Mouse (Mus musculus): Measurements from ENCODE around the gene Larp1. TPM values are rescaled to one million over a fixed set of nuclear protein-coding genes. Genes with fewer than 3 reads are reported as not detected.

Gene Larp1
- polyA plus RNA-seq, 1 experiment from 2014 or later, result 21.8 TPM

DNA sequence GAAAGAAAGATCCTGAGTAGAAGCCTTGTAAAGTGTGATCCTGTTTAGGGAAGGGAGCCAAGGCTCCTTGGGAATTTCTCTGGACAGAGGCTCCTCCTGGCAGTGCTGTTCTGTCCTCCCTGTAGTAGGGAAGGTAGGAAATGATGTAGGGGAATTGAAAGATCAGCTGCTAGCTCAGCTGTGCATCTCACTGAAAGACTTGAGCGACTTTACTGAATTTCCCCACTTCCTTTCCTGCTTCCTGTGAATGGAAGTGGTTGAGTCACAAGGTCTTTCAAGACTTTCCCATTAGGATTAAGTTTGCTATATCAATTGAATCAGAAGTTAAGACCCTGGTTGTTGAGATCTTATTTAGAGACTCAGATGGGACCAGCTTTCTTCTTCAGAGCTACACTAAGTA lies 12.2 kb downstream of the Larp1 start:
- Histone ChIP-seq H3K36me3 (no peaks in the 10 kb centered on the region), H3K4me3 (peak overlapping the region; percentile 40; the same call in 1 of the 2 replicates), H3K4me1 (peaks cover 81% of the 10 kb centered on the region), H3K9me3 (no peaks in the 10 kb centered on the region), H3K27ac (peak overlapping the region; percentile 65; the same call in 1 of the 2 replicates), H3K27me3 (ENCODE audit: insufficient read depth, poor library complexity, severe bottlenecking) (no peaks in the 10 kb centered on the region)
- DNase-seq (ENCODE audit: low spot score), result no peak
- WGBS, result 43% methylated on average over 1 of the region's 1 CpGs

DNA sequence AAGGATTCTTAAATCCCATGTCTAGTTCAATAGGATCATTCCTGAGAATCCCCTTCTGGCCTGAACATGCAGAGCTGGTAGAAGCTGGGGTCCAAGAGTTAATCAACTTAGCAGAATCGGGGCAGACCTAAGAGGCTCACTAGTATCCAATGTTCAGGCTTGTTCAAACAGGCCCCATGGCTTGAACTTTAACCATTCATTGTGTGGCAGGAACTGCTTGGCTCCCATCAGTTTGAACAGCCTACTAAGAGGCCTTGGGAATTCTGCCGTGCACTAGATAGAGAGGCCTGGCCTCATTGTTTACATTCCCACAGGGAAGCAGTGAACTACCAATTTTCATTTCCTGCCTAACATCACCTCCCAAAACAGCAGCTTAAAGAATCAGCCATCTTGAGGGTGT lies 12.8 kb downstream of the Larp1 start:
- H3K36me3 ChIP-seq, result no peaks in the 10 kb centered on the region
- H3K27me3 ChIP-seq (ENCODE audit: insufficient read depth, poor library complexity, severe bottlenecking), result no peaks in the 10 kb centered on the region
- no peaks in the 10 kb centered on the region for H3K9me3 ChIP-seq
- DNase-seq (ENCODE audit: low spot score), result no peak
- peaks cover 78% of the 10 kb centered on the region for H3K4me1 ChIP-seq
- peak overlapping the region; percentile 65 for H3K27ac ChIP-seq
- H3K4me3 ChIP-seq, result peak overlapping the region; percentile 40; the same call in 1 of the 2 replicates
- 27% methylated on average over 2 of the region's 2 CpGs for WGBS

DNA sequence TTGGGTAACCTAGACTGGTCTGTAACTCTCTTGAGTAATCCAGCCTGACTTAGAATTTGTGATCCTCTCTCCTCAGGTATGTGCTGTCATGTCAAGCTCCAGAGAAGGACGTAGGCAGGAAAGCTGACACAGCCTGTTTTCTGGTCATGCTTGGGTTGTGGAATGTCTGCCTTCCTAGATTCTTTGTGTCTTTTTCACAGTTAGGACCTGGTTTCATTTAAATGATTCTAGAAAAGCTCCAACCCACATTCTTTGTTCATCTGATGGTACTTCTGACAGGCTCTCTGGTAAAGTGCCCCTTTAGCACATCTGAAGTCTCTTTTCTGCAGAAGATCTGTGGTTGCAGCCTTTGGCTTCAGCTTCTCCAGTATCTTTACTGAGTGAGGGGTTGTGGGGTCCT lies 15.4 kb downstream of the Larp1 start:
- H3K27me3 ChIP-seq (ENCODE audit: insufficient read depth, poor library complexity, severe bottlenecking), result no peaks in the 10 kb centered on the region
- peaks cover 58% of the 10 kb centered on the region for H3K4me1 ChIP-seq
- no peak overlapping the region for H3K4me3 ChIP-seq
- no peak for DNase-seq (ENCODE audit: low spot score)
- 0 out of 2 replicates have a peak, but pooled peaks cover 3% of the 10 kb centered on the region for H3K36me3 ChIP-seq
- 63% methylated on average over 1 of the region's 1 CpGs for whole genome bisulfite sequencing
- H3K27ac ChIP-seq, result peak overlapping the region; percentile 10; the same call in 1 of the 2 replicates
- no peaks in the 10 kb centered on the region for H3K9me3 ChIP-seq

DNA sequence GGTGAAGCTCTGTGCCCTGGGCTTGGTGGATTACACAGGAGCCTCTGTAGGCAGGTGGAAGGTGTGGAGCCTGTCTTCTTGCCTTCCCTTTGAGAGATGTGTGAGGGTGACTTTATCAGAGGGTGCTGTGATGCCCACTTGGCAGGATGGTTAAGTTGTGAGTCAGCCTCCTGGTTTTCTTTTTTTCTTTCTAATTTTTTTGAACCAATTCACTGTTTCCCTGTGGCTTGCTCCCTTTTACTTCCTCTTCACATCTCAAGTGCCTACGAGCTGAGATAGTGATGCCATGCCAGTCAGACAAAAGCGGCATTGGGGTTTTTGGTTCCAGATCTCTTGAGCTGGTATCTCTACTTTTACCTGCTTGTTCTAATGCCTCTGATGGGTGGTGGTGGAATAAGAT lies 15.8 kb downstream of the Larp1 start:
- H3K4me1 ChIP-seq, result peaks cover 54% of the 10 kb centered on the region
- 54% methylated on average over 2 of the region's 2 CpGs for WGBS
- no peak for DNase-seq (ENCODE audit: low spot score)
- H3K27me3 ChIP-seq (ENCODE audit: insufficient read depth, poor library complexity, severe bottlenecking), result no peaks in the 10 kb centered on the region
- H3K27ac ChIP-seq, result 0 out of 2 replicates have a peak overlapping the region, but pooled peaks have one; percentile 10
- no peak overlapping the region for H3K4me3 ChIP-seq
- H3K9me3 ChIP-seq, result no peaks in the 10 kb centered on the region
- H3K36me3 ChIP-seq, result 0 out of 2 replicates have a peak, but pooled peaks cover 3% of the 10 kb centered on the region

DNA sequence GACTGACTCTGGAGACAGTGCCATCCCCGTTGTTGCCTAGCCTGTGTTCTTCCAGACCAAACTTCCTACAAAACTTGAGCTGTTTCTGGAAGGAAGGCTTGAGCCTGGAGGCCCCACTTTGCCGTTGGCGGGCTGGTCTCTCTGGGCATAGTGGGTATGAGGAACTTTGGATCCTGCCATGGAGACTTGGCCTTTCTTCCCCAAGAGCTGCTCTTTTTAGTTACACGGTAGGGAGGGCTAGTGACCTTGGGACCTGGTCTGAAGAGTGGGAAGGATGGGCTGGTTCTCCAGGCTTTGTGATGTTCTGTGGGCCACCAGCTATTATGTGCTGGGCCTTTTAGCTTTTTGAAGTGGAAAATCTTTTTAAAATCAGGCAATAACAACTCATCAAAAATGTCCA lies 17.0 kb downstream of the Larp1 start:
- Histone ChIP-seq H3K4me3 (no peak overlapping the region), H3K9me3 (no peaks in the 10 kb centered on the region), H3K4me1 (peaks cover 51% of the 10 kb centered on the region), H3K36me3 (0 out of 2 replicates have a peak, but pooled peaks cover 3% of the 10 kb centered on the region), H3K27ac (no peak overlapping the region), H3K27me3 (ENCODE audit: insufficient read depth, poor library complexity, severe bottlenecking) (no peaks in the 10 kb centered on the region)
- no peak for DNase-seq (ENCODE audit: low spot score)
- WGBS, result 78% methylated on average over 4 of the region's 4 CpGs

DNA sequence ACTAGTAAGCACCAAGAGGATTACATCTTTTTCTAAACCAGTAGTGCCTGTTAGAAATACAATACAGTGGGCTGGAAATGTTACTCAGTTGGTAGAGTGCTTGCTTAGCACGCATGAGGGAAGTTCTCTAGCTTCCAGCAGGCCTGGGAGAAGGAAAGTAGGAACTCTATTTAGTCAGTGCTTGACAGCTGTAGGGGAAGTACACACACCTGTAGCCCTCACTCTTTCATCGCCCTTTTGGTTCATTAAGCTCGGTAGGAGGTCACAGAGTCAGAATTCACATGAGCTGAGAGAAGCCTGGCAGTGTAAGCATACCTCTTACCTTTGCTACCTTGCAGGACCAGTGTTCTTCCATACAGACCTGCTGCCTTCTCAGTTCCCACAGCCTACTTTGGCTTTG lies 17.5 kb downstream of the Larp1 start:
- WGBS, result 67% methylated on average over 3 of the region's 3 CpGs
- no peak for DNase-seq (ENCODE audit: low spot score)

DNA sequence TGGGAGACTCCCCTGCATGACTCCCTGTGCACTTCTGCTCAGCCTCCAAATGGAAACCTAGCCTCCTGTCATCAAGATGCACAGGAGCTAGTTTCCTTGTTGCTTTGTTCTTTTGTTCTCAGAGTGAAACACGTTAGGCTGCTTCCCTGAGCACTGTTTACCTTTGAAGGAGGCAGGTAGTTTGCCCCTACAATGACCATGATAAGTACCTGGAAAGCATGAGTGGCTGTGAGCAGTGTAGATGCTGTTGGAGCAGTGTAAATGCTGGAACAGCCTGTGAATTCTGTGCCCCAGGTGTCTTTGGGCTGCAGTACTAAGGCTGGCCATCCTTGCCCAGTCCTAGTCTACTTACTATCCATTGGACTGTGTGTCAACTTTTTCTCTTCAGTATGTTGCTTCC lies 18.0 kb downstream of the Larp1 start:
- WGBS, result 67% methylated on average over 1 of the region's 1 CpGs
- no peak overlapping the region for H3K27ac ChIP-seq
- 0 out of 2 replicates have a peak, but pooled peaks cover 3% of the 10 kb centered on the region for H3K36me3 ChIP-seq
- no peaks in the 10 kb centered on the region for H3K27me3 ChIP-seq (ENCODE audit: insufficient read depth, poor library complexity, severe bottlenecking)
- DNase-seq (ENCODE audit: low spot score), result no peak
- H3K4me3 ChIP-seq, result no peak overlapping the region
- H3K9me3 ChIP-seq, result no peaks in the 10 kb centered on the region
- H3K4me1 ChIP-seq, result peaks cover 51% of the 10 kb centered on the region

More for the DNA sequence above, 17.5 kb downstream of the Larp1 start:
- Histone ChIP-seq H3K27me3 (ENCODE audit: insufficient read depth, poor library complexity, severe bottlenecking) (no peaks in the 10 kb centered on the region), H3K4me3 (no peak overlapping the region), H3K4me1 (peaks cover 51% of the 10 kb centered on the region), H3K36me3 (0 out of 2 replicates have a peak, but pooled peaks cover 3% of the 10 kb centered on the region), H3K9me3 (no peaks in the 10 kb centered on the region), H3K27ac (no peak overlapping the region)

DNA sequence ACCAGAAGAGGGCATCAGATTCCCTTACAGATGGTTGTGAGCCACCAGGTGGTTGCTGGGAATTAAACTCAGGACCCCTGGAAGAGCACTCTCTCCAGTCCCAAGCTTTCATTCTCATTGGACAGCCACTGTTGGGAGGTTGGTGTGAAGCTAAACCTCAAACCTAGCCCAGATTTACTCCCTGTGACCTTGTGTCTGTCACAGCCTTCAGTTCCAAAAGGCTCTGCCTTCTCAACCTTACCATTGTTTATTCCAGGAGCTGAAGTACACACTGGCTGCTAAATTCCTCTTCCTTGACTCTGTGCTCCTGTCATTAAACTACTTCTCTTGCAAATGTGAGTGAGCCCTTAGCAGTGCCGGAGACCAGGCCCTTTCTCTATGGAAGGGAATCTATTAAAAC lies 20.1 kb downstream of the Larp1 start:
- DNase-seq (ENCODE audit: low spot score), result no peak
- Histone ChIP-seq H3K27me3 (ENCODE audit: insufficient read depth, poor library complexity, severe bottlenecking) (no peaks in the 10 kb centered on the region), H3K27ac (no peak overlapping the region), H3K9me3 (no peaks in the 10 kb centered on the region), H3K4me1 (peaks cover 65% of the 10 kb centered on the region), H3K4me3 (no peak overlapping the region), H3K36me3 (0 out of 2 replicates have a peak, but pooled peaks cover 3% of the 10 kb centered on the region)
- 81% methylated on average over 1 of the region's 1 CpGs for WGBS

DNA sequence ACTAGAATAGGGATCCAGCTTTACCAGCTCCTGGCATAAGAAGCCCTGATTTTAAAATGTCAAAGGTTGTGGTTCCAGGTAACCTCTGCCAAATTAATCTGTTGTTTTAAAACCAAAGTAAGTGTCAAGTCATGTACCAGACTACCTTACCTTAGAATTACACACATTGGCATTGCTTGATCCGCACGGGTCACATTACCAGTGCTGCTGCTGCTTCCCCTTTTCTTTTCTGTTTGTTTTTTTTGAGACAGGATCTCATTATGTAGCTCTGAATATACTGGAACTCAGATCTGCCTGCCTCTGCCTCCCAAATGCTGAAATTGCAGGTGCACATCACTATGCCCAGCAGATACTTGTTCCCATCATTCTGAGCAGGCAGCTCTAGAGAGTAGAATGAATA lies 21.0 kb downstream of the Larp1 start:
- 78% methylated on average over 2 of the region's 2 CpGs for WGBS
- Histone ChIP-seq H3K4me3 (no peak overlapping the region), H3K4me1 (peaks cover 65% of the 10 kb centered on the region), H3K36me3 (0 out of 2 replicates have a peak, but pooled peaks cover 3% of the 10 kb centered on the region), H3K9me3 (no peaks in the 10 kb centered on the region), H3K27me3 (ENCODE audit: insufficient read depth, poor library complexity, severe bottlenecking) (no peaks in the 10 kb centered on the region), H3K27ac (no peak overlapping the region)
- no peak for DNase-seq (ENCODE audit: low spot score)

DNA sequence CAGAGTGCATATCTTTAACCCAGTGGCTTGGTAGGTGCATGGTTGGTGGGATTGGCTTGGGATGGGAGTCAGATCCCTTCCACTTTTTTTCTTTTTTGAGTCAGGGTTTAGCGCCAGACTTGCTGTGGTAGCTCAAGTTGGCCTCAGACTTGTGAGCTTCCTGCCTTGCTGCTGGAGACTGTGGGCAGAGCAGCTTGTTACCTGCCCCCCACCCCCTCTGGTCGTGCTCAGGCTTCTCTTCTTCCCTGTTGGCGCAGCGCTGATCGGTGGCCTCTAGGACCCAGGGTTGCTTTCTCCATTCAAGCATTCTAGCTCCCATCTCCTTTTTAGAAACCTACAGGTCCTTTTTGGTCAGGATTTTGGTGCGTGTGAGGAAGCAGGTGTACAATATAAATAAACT lies 22.3 kb downstream of the Larp1 start:
- H3K4me1 ChIP-seq, result peaks cover 55% of the 10 kb centered on the region
- WGBS, result 75% methylated on average over 6 of the region's 6 CpGs

DNA sequence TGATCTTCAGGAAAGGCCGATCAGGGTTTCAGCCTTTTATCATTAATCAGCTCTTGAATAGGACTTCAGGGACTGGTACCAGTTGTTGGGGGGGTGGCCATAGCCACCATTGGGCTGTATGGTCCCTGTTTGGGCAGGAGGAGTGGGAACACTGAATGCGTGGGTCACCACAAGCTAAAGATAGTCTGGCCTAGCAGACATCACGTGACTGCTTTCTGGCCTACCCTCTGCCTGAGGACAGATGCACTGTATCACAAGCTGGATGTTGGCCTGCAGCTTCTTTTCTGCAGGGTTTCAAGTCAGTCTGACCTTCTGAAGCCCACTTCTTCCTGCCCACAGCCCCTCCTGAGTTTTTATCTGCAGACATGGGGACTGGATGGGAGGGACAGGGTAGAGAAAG lies 24.8 kb downstream of the Larp1 start:
- WGBS, result 40% methylated on average over 3 of the region's 3 CpGs
- H3K4me1 ChIP-seq, result peaks cover 54% of the 10 kb centered on the region
- H3K4me3 ChIP-seq, result no peak overlapping the region
- H3K36me3 ChIP-seq, result no peaks in the 10 kb centered on the region
- H3K27me3 ChIP-seq (ENCODE audit: insufficient read depth, poor library complexity, severe bottlenecking), result no peaks in the 10 kb centered on the region
- no peak for DNase-seq (ENCODE audit: low spot score)
- peak overlapping the region; percentile 65 for H3K27ac ChIP-seq
- H3K9me3 ChIP-seq, result no peaks in the 10 kb centered on the region

More for the DNA sequence above, 22.3 kb downstream of the Larp1 start:
- 0 out of 2 replicates have a peak, but pooled peaks cover 3% of the 10 kb centered on the region for H3K36me3 ChIP-seq
- H3K27ac ChIP-seq, result no peak overlapping the region
- no peaks in the 10 kb centered on the region for H3K27me3 ChIP-seq (ENCODE audit: insufficient read depth, poor library complexity, severe bottlenecking)
- DNase-seq (ENCODE audit: low spot score), result no peak
- no peaks in the 10 kb centered on the region for H3K9me3 ChIP-seq
- no peak overlapping the region for H3K4me3 ChIP-seq

DNA sequence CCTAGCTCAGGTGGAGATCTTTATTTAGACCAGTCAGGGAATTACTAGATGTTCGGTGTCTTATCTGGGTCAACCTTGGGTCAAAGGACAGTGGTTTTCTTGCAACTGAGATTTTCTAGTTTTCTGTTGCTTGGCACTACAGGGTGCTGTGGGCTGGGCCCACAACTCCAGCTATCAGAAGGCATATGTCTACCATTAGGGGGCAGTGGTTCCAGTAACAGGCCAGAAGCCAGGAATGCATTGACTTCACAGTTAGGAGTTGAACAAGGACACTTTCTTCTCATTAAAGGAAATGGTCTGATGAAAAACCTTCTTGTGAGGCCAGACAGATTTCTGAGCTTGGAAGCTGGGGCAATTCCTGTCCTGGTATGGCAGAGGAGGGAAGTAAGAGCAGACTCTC lies 30.2 kb downstream of the Larp1 start:
- Histone ChIP-seq H3K27ac (no peak overlapping the region), H3K4me3 (no peak overlapping the region), H3K36me3 (peaks cover 26% of the 10 kb centered on the region), H3K4me1 (peaks cover 22% of the 10 kb centered on the region), H3K9me3 (no peaks in the 10 kb centered on the region), H3K27me3 (ENCODE audit: insufficient read depth, poor library complexity, severe bottlenecking) (no peaks in the 10 kb centered on the region)
- no peak for DNase-seq (ENCODE audit: low spot score)
- WGBS, result 57% methylated on average over 1 of the region's 1 CpGs

DNA sequence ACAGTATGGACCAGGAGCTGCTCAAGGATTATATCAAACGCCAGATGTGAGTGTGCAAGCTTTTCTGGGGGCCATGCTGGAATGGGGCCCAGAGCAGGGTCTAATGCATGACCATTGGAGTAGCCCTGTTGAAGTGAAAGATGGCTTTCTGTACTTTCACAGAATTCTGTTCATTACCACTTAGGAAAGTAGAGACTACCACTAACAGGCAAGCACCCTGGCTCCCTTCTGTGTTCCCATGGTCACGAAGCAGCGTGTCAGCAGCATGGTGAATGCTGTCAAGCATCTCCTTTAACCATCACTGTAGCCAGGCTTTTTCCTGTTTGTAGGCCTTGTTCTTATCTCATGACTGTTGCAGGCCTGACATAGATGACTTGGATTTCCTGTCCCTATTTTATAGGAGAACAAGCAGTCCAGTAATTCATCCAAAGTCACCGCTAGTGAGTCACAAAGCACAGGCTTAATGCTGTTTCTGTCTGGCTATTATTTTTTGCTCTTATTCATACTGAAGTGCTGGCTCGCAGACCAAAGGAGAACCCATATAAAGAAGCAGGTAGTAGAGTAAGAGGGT lies 34.1 kb downstream of the Larp1 start:
- Histone ChIP-seq H3K27ac (no peak overlapping the region), H3K27me3 (ENCODE audit: insufficient read depth, poor library complexity, severe bottlenecking) (no peaks in the 10 kb centered on the region), H3K9me3 (no peaks in the 10 kb centered on the region), H3K4me1 (peaks cover 7% of the 10 kb centered on the region; the same call in 1 of the 2 replicates), H3K4me3 (no peak overlapping the region), H3K36me3 (peaks cover 47% of the 10 kb centered on the region)
- DNase-seq (ENCODE audit: low spot score), result no peak
- WGBS, result 78% methylated on average over 5 of the region's 5 CpGs

DNA sequence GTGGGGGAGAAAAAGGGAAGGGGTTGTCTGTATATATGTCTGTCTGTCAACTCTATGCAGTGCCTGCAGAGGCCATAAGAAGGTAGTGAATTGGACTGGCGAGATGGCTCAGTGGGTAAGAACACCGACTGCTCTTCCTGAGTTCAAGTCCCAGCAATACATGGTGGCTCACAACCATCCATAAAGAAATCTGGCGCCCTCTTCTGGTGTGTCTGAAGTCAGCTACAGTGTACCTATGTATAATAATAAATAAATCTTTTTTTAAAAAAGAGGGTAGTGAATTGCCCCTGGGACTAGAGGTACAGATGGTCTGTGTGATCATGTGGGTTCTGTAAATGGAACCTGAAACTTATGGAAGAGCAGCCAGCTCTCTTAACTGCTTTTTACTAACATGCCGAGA lies 37.6 kb downstream of the Larp1 start:
- H3K36me3 ChIP-seq, result peaks cover 80% of the 10 kb centered on the region
- DNase-seq (ENCODE audit: low spot score), result no peak

More for the DNA sequence above, 37.6 kb downstream of the Larp1 start:
- WGBS, result 84% methylated on average over 4 of the region's 4 CpGs
- H3K27ac ChIP-seq, result no peak overlapping the region
- H3K27me3 ChIP-seq (ENCODE audit: insufficient read depth, poor library complexity, severe bottlenecking), result no peaks in the 10 kb centered on the region
- H3K4me3 ChIP-seq, result no peak overlapping the region
- no peaks in the 10 kb centered on the region; the same call in 1 of the 2 replicates for H3K4me1 ChIP-seq
- H3K9me3 ChIP-seq, result no peaks in the 10 kb centered on the region

Measured in heart, embryonic 10.5 days (tissue).